Mouse (Mus musculus): ENCODE measurements around the gene Dcaf6. TPM values are rescaled to one million over a fixed set of nuclear protein-coding genes. Genes with fewer than 3 reads are reported as not detected.

The Dcaf6 gene
- 9.7 and 10.4 TPM in 2 replicates for polyA plus RNA-seq (2012; rRNA removed)

DNA sequence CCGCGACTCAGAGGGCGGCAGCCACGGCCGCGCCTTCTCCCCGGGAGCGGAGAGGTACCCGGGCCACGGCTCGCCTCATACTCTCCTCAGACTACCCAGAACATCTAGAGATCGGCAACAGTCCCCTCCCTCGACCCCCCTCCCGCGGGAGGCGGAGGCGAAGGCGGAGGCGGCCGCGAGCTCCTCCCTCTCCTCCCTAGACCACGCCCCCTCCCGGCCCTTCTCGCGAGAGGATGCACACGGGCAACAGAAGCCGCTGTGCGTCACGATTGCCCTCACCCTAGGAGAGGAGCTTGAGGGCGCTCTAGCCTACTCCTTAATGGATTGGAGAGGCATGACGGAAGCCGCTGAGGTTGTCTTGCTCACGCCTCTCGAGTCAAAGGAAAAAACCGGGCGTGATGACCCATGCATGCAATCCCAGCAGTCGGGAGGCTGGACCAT lies at the start of gene Dcaf6, which contains the start of gene Mpc2:
Dcaf6 (minus strand) TSS at position 116 of the 441 bp plus-strand sequence.
Mpc2 (plus strand) TSS at position 278 of the 441 bp plus-strand sequence.
- peak within 1 kb of the TSS; percentile 84 for H3K4me3 ChIP-seq (ENCODE audit: extremely low read depth, insufficient read depth, insufficient read length)
- under 1% methylated on average over 37 of the region's 37 CpGs for WGBS

GRCm38 (mm10) chr1:165506303-165506702 lies 46.0 kb upstream of the Dcaf6 start:
- no peak for DNase-seq (ENCODE audit: low read depth in 1 of 2, low spot score in 2 of 2)
- Histone ChIP-seq H3K27ac (ENCODE audit: insufficient read depth, low read length) (no peak overlapping the region), H3K36me3 (ENCODE audit: control insufficient read depth, insufficient read depth, low read length) (no peaks in the 10 kb centered on the region), H3K4me3 (ENCODE audit: extremely low read depth, insufficient read depth, insufficient read length) (no peak overlapping the region), H3K27me3 (ENCODE audit: control insufficient read depth, insufficient read depth, low read length) (no peaks in the 10 kb centered on the region), H3K4me1 (ENCODE audit: control insufficient read depth, insufficient read depth, insufficient read length) (no peaks in the 10 kb centered on the region)
- TF ChIP-seq CTCF (IDR thresholded peaks at IDR 0.05; ENCODE audit: extremely low read depth, insufficient read depth, insufficient read length, insufficient replicate concordance) (no peak), POLR2A (IDR thresholded peaks at IDR 0.05; ENCODE audit: low read depth, low read length) (no peak)
- WGBS: 76% methylated on average over 6 of the region's 6 CpGs

More for the DNA sequence above, at the start of gene Dcaf6, which contains the start of gene Mpc2:
- Histone ChIP-seq H3K36me3 (ENCODE audit: control insufficient read depth, insufficient read depth, low read length) (no peaks in the 10 kb centered on the region), H3K4me1 (ENCODE audit: control insufficient read depth, insufficient read depth, insufficient read length) (no peaks in the 10 kb centered on the region), H3K27ac (ENCODE audit: insufficient read depth, low read length) (peak within 1 kb of the TSS; percentile 99), H3K27me3 (ENCODE audit: control insufficient read depth, insufficient read depth, low read length) (no peaks in the 10 kb centered on the region)
- peak; percentile 61 for TF ChIP-seq POLR2A (IDR thresholded peaks at IDR 0.05; ENCODE audit: low read depth, low read length)
- no peak for TF ChIP-seq CTCF (IDR thresholded peaks at IDR 0.05; ENCODE audit: extremely low read depth, insufficient read depth, insufficient read length, insufficient replicate concordance)
- peak; percentile 96 to 100 for DNase-seq (ENCODE audit: low read depth in 1 of 2, low spot score in 2 of 2)

DNA sequence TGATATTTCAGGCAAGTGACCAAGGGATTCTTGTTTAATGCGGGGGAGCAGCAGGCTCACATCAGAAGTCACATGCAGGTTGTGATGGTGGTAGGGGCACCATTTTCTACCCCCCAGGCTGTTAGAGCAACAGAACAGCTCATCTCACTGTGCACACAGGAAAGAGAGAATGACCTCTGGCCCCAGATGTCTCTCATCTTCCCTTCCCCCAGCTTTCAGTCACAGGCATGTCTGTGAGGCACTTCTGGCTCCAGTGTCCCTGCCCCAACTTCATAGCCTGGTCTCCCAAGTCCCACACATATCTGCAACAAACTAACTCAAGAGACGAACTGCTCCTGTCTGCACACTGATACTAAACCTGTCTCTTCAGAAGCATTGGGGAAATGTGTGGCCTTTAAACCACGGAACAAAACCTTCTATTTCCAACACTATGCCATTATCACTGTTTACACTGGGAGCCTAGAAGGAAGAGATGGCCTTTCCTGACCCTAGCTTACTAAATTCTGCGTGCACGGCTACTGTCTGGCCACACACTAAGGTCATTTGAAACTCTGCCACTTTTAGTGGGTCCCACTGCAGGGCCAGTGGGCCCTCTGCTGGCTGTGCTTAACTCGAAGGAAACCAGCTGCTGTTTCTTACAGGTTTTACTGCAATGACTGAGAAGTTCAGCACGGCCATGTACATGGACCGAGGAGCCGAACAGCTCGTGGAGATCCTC lies 43.2 kb upstream of the Dcaf6 start:
- WGBS: 45% methylated on average over 10 of the region's 10 CpGs
- DNase-seq (ENCODE audit: low read depth in 1 of 2, low spot score in 2 of 2): peak in 1 of 2 experiments; percentile 17
- no peak overlapping the region for H3K27ac ChIP-seq (ENCODE audit: insufficient read depth, low read length)
- no peaks in the 10 kb centered on the region for H3K36me3 ChIP-seq (ENCODE audit: control insufficient read depth, insufficient read depth, low read length)
- TF ChIP-seq CTCF (IDR thresholded peaks at IDR 0.05; ENCODE audit: extremely low read depth, insufficient read depth, insufficient read length, insufficient replicate concordance): peak; percentile 24; the same call in 1 of the 2 replicates
- TF ChIP-seq POLR2A (IDR thresholded peaks at IDR 0.05; ENCODE audit: low read depth, low read length): no peak
- H3K27me3 ChIP-seq (ENCODE audit: control insufficient read depth, insufficient read depth, low read length): no peaks in the 10 kb centered on the region
- H3K4me1 ChIP-seq (ENCODE audit: control insufficient read depth, insufficient read depth, insufficient read length): no peaks in the 10 kb centered on the region
- no peak overlapping the region for H3K4me3 ChIP-seq (ENCODE audit: extremely low read depth, insufficient read depth, insufficient read length)

GRCm38 (mm10) chr1:165498856-165499255 lies 38.6 kb upstream of the Dcaf6 start:
- no peak for TF ChIP-seq CTCF (IDR thresholded peaks at IDR 0.05; ENCODE audit: extremely low read depth, insufficient read depth, insufficient read length, insufficient replicate concordance)
- no peak for TF ChIP-seq POLR2A (IDR thresholded peaks at IDR 0.05; ENCODE audit: low read depth, low read length)
- Histone ChIP-seq H3K36me3 (ENCODE audit: control insufficient read depth, insufficient read depth, low read length) (no peaks in the 10 kb centered on the region), H3K4me1 (ENCODE audit: control insufficient read depth, insufficient read depth, insufficient read length) (no peaks in the 10 kb centered on the region), H3K4me3 (ENCODE audit: extremely low read depth, insufficient read depth, insufficient read length) (no peak overlapping the region), H3K27ac (ENCODE audit: insufficient read depth, low read length) (no peak overlapping the region), H3K27me3 (ENCODE audit: control insufficient read depth, insufficient read depth, low read length) (no peaks in the 10 kb centered on the region)
- no peak for DNase-seq (ENCODE audit: low read depth in 1 of 2, low spot score in 2 of 2)
- 66% methylated on average over 3 of the region's 3 CpGs for WGBS

DNA sequence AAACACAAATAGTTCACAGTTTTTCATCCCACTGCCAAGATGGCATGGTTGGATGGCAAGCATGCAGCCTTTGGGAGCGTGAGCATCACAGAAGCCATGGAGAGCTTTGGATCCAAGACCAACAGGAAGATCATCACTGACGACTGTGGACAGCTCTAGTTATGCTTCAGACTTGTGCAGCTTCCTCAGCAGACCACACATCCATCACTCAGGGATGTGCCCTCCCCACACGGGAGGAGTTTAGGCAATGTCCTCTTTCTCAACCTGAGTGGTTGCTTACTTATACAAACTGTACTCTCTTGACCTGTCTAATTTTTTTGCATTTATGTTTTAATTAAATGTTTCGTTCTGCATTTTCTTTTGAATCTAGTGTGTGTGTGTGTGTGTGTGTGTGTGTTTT lies 28.9 kb upstream of the Dcaf6 start:
- Histone ChIP-seq H3K27me3 (ENCODE audit: control insufficient read depth, insufficient read depth, low read length) (no peaks in the 10 kb centered on the region; the same call in 1 of the 2 replicates), H3K27ac (ENCODE audit: insufficient read depth, low read length) (no peak overlapping the region), H3K4me3 (ENCODE audit: extremely low read depth, insufficient read depth, insufficient read length) (no peak overlapping the region), H3K36me3 (ENCODE audit: control insufficient read depth, insufficient read depth, low read length) (no peaks in the 10 kb centered on the region), H3K4me1 (ENCODE audit: control insufficient read depth, insufficient read depth, insufficient read length) (no peaks in the 10 kb centered on the region)
- DNase-seq (ENCODE audit: low read depth in 1 of 2, low spot score in 2 of 2): no peak
- 66% methylated on average over 4 of the region's 4 CpGs for WGBS
- TF ChIP-seq POLR2A (IDR thresholded peaks at IDR 0.05; ENCODE audit: low read depth, low read length): no peak
- no peak for TF ChIP-seq CTCF (IDR thresholded peaks at IDR 0.05; ENCODE audit: extremely low read depth, insufficient read depth, insufficient read length, insufficient replicate concordance)

- no peak for DNase-seq (ENCODE audit: low read depth in 1 of 2, low spot score in 2 of 2)
- Histone ChIP-seq H3K27me3 (ENCODE audit: control insufficient read depth, insufficient read depth, low read length) (no peaks in the 10 kb centered on the region; the same call in 1 of the 2 replicates), H3K36me3 (ENCODE audit: control insufficient read depth, insufficient read depth, low read length) (peaks cover 4% of the 10 kb centered on the region), H3K4me3 (ENCODE audit: extremely low read depth, insufficient read depth, insufficient read length) (no peak overlapping the region), H3K4me1 (ENCODE audit: control insufficient read depth, insufficient read depth, insufficient read length) (no peaks in the 10 kb centered on the region), H3K27ac (ENCODE audit: insufficient read depth, low read length) (no peak overlapping the region)
- 84% methylated on average over 2 of the region's 2 CpGs for WGBS
- no peak for TF ChIP-seq CTCF (IDR thresholded peaks at IDR 0.05; ENCODE audit: extremely low read depth, insufficient read depth, insufficient read length, insufficient replicate concordance)
- no peak for TF ChIP-seq POLR2A (IDR thresholded peaks at IDR 0.05; ENCODE audit: low read depth, low read length)
These were observed 25.8 kb upstream of the Dcaf6 start for GRCm38 (mm10) chr1:165486108-165486507.

All from spleen, adult 2 months (tissue).